Mouse (Mus musculus): ENCODE measurements around the gene Icam4. TPM values are rescaled to one million over a fixed set of nuclear protein-coding genes. Genes with fewer than 3 reads are reported as not detected.
A peak's percentile ranks its signal among the peaks of the same experiment; 100 is the strongest.
"Not testable (repeated sequence)": the region's sequence is repeated elsewhere in the genome, so short reads cannot be mapped to it uniquely, and the experiment has no call there.

Gene Icam4
- polyA plus RNA-seq, 2 experiments from 2014 or later, result 2.7 to 3.5 TPM

- ATAC-seq, result no peak
Observed at GRCm38 (mm10) chr9:21035586-21035985, 6.4 kb downstream of the Icam4 start.

GRCm38 (mm10) chr9:21036161-21036560, 7.0 kb downstream of the Icam4 start:
- no peak for ATAC-seq

DNA sequence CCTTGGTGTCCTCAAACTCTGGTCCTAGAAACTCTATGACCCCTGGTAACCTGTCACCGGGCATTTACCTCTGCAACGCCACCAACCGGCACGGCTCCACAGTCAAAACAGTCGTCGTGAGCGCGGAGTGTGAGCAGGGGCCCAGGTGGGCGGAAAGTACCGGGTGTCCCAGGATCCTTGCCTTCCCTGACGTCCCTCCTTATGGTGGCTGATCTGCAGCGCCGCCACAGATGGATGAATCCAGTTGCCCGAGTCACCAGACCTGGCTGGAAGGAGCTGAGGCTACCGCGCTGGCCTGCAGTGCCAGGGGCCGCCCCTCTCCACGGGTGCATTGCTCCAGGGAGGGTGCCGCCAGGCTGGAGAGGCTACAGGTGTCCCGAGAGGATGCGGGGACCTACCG, 7.5 kb downstream of the Icam4 start:
- no peak for ATAC-seq

DNA sequence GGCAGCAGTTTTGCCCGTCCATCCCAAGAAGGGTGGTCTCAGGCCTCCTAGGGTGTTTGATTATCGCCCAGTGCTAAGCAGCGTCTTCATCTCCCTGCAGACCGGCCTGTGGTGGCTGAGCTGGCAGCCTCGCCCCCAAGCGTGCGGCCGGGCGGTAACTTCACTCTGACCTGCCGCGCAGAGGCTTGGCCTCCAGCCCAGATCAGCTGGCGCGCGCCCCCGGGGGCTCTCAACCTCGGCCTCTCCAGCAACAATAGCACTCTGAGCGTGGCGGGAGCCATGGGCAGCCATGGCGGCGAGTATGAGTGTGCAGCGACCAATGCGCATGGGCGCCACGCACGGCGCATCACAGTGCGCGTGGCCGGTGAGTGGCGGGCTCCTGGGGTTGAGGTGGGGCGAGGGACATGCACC, 8.3 kb downstream of the Icam4 start:
- no peak for ATAC-seq

DNA sequence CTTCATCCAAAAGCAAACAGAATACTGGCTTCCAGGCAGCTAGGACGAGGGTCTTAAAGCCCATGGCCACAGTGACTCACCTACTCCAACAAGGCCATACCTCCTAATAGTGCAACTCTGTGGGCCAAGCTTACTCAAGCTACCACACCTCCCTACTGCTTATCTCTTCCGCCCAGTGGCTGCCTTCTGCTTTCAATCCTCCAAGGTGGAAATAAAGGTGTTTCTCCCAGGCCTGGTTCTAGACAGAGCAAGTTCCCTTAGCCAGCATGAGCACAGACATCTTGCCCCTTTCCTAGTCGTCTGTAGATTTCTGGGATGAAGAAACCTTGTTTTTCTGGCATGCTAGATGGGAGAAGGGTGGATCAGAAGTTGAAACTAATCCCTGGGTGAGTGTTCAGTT, 10.6 kb downstream of the Icam4 start:
- no peak for ATAC-seq

DNA sequence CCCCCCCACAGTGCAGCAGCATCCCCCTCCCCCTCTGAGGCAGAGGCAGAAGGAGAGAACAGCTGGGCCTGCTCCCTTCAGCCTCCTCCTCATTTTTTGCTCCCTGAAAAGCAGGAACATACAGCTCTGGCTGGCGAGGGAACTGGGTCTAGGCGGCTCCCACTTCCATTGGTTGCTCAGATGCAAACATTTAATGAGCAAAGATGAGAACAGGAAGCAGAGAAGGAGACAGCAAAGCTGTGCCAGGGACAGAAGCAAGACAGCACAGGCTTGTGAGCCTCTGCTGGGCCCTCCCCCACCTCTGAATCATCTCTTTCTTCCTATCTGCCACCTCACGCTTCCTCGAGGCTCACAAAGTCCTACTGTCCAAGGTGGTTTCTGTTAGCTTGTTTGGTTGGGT, 12.1 kb downstream of the Icam4 start:
- ATAC-seq, result no peak

DNA sequence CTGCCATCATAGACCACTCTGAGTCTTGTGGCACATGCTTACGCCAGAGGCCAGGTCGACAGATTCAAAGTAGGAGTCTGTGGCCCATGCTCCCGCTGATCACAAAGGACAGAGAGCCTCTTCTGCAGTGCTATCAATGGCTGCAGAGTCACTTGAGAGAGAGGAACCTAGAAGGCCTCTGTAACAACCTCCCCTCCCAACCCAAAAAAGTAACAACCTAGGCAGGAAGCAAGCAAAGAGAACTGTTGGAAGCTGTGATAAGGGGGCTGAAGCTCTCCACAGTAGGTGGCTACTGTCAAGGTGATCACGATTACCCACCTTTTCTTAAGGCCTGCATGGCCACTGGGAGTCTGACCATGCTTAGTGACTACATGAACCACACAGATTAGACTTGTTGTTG, 14.4 kb downstream of the Icam4 start:
- ATAC-seq, result no peak

GRCm38 (mm10) chr9:21044785-21045184, 15.6 kb downstream of the Icam4 start:
- ATAC-seq, result not testable (repeated sequence)

- no peak for ATAC-seq
Observed at GRCm38 (mm10) chr9:21045235-21045634, 16.1 kb downstream of the Icam4 start.

DNA sequence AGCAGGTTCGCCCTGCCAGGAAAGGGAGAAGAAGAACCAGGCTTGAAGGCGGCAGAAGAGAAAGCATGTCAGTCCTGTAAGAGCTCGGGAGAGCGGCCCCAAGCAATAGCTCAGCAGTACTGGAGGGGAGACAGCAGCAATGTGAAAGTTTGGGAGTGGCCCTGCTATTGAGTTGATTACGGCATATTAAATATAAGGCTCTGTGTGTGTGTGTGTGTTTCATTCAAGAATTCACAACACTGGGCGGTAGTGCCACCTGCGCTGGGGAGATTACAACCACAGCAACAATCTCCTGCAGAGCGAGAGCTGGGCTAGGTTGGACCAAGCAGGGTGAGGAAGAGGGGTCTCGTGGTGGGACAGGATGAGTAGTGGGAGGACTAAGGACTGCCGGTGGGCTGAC, 22.4 kb downstream of the Icam4 start:
- no peak for ATAC-seq

- no peak for ATAC-seq
Observed at GRCm38 (mm10) chr9:21062928-21063327, 33.8 kb downstream of the Icam4 start.

DNA sequence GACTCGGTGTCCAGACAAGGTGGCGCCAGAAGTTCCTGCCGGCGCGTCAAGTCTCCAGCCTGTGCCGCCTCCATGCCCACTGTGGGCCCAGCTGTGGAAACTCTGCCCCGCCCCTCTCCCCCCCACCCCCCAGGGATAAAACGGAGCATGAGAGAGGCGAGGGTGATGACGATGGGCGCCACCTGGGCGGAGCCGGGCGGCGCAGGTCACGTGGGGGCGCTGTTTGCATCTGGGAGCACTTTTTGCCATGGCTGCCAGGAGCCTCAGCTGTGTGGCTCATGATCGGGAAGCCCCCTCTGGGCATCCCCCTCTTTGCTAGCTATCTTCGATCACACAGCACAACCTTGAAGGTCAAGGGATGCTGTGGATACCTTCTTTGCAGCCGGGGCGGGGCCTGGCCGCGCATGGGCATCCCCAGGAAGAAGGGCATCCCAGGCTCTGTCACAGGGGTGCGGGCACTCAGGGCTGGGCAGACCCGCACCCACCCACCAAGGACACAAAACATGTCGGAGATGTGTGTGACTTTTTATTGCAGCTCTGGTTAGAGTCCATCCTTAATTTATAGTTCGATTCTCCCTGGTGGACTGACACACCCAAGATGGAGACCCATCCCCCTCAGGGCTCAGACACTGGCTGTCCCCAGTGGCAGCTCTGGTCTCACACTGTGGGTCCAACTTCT, 38.0 kb downstream of the Icam4 start, which contains the start of gene Zglp1:
Zglp1 (minus strand) TSS at position 88 of the 679 bp plus-strand sequence.
- no peak for ATAC-seq

GRCm38 (mm10) chr9:21072641-21073040, 43.5 kb downstream of the Icam4 start:
- no peak for ATAC-seq

DNA sequence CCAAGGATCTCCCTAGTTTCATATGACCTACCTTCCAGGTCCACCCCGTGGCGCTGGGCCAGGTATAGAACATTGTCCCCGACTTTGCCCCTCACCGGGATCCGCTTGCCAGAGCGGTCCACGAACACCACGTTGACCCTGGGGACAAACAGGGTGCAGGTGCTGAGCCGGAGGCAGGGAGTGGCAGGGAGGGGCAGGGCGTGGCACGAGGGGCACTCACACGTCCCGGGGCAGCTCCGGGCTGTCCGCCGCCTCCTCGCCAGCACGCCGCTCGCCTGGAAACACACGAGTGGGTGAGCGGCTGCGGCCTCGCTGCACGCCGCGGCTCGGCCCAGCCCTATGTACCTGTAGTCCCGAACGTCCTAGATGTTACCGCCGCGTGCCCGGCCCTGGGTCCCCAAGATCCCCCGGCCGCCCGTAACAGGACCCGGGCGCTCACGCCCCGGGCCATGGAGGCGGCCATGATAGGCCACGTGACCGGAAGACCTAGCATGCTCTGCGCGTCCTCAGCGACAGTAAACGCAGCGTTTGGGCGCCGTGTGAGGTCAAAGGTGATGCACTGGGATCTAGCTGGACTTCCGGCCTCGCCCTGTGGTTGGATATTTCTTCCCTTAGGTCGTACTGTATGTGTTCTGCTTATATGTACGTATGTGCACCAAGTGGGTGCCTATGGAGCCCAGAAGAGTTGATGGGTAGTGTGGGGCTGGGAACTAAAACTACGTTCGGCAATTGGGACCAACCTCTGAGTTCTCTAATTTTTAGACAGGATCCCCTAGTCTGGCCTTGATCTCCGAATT, 44.1 kb downstream of the Icam4 start, which contains the start of the genes Gm49373 and Fdx1l:
Gm49373 (minus strand) TSS at position 53 of the 797 bp plus-strand sequence.
Fdx1l (minus strand) TSS at position 571 of the 797 bp plus-strand sequence.
- peak; percentile 98 for ATAC-seq

GRCm38 (mm10) chr9:21074173-21074572, 45.0 kb downstream of the Icam4 start:
- no peak for ATAC-seq

- ATAC-seq, result no peak
Observed at GRCm38 (mm10) chr9:21075625-21076024, 46.5 kb downstream of the Icam4 start.

Other genes with a start within 250 kb of the Icam4 start
- gene Col5a3, start 214.3 kb upstream of the Icam4 start, polyA plus RNA-seq (2017; shearing (Covaris generic)), result not detected
- gene Rdh8, start 210.9 kb upstream of the Icam4 start, polyA plus RNA-seq (2017; shearing (Covaris generic)), result not detected
- gene A230050P20Rik, start 160.7 kb upstream of the Icam4 start, polyA plus RNA-seq (2017; shearing (Covaris generic)), result 10 to 100 TPM; 13.8 to 24.3 TPM
- gene Angptl6, start 149.6 kb upstream of the Icam4 start, polyA plus RNA-seq (2017; shearing (Covaris generic)), result 1 to 10 TPM in 1 of 2 experiments, under 1 TPM in 1; 0.43 to 1.1 TPM
- 10 to 100 TPM; 24.1 to 36.4 TPM for gene Ppan, start 141.2 kb upstream of the Icam4 start, polyA plus RNA-seq (2017; shearing (Covaris generic))
- gene Eif3g, start 130.8 kb upstream of the Icam4 start, polyA plus RNA-seq (2017; shearing (Covaris generic)), result 100 to 1,000 TPM; 200 to 213 TPM
- 10 to 100 TPM; 43.0 to 75.2 TPM for gene Dnmt1, start 69.5 kb upstream of the Icam4 start, polyA plus RNA-seq (2017; shearing (Covaris generic))
- gene S1pr2, start 52.6 kb upstream of the Icam4 start, polyA plus RNA-seq (2017; shearing (Covaris generic)), result 1 to 10 TPM; 3.2 to 5.6 TPM
- gene Mrpl4, start 26.6 kb upstream of the Icam4 start, polyA plus RNA-seq (2017; shearing (Covaris generic)), result 100 to 1,000 TPM in 1 of 2 experiments, 10 to 100 TPM in 1; 94.9 to 122 TPM
- gene Icam1, start 13.4 kb upstream of the Icam4 start, polyA plus RNA-seq (2017; shearing (Covaris generic)), result 100 to 1,000 TPM in 1 of 2 experiments, 10 to 100 TPM in 1; 66.8 to 106 TPM
- under 1 TPM in 1 of 2 experiments, not detected in 1; 0.20 TPM for gene Icam5, start 2.7 kb downstream of the Icam4 start, polyA plus RNA-seq (2017; shearing (Covaris generic))
- 1 to 10 TPM in 1 of 2 experiments, not detected in 1; 1.4 TPM for gene Zglp1, start 37.7 kb downstream of the Icam4 start, polyA plus RNA-seq (2017; shearing (Covaris generic))
- under 1 TPM in 1 of 2 experiments, not detected in 1; 0.75 TPM for gene Gm49373, start 43.7 kb downstream of the Icam4 start, polyA plus RNA-seq (2017; shearing (Covaris generic))
- gene Fdx1l, start 44.2 kb downstream of the Icam4 start, polyA plus RNA-seq (2017; shearing (Covaris generic)), result 10 to 100 TPM; 13.9 to 16.5 TPM
- 1 to 10 TPM in 1 of 2 experiments, under 1 TPM in 1; 0.20 to 2.9 TPM for gene Gm38431, start 62.6 kb downstream of the Icam4 start, polyA plus RNA-seq (2017; shearing (Covaris generic))
- 10 to 100 TPM; 18.5 to 21.1 TPM for gene Raver1, start 62.6 kb downstream of the Icam4 start, polyA plus RNA-seq (2017; shearing (Covaris generic))
- 10 to 100 TPM; 35.2 to 77.5 TPM for gene Tyk2, start 101.9 kb downstream of the Icam4 start, polyA plus RNA-seq (2017; shearing (Covaris generic))
- 100 to 1,000 TPM; 100 to 115 TPM for gene Cdc37, start 120.6 kb downstream of the Icam4 start, polyA plus RNA-seq (2017; shearing (Covaris generic))
- 1 to 10 TPM in 1 of 2 experiments, under 1 TPM in 1; 0.67 to 1.3 TPM for gene Pde4a, start 136.3 kb downstream of the Icam4 start, polyA plus RNA-seq (2017; shearing (Covaris generic))
- gene Keap1, start 210.0 kb downstream of the Icam4 start, polyA plus RNA-seq (2017; shearing (Covaris generic)), result 10 to 100 TPM; 20.1 to 43.4 TPM
- under 1 TPM in 1 of 2 experiments, not detected in 1; 0.12 TPM for gene S1pr5, start 219.1 kb downstream of the Icam4 start, polyA plus RNA-seq (2017; shearing (Covaris generic))
- 10 to 100 TPM; 25.3 to 29.8 TPM for gene Atg4d, start 235.9 kb downstream of the Icam4 start, polyA plus RNA-seq (2017; shearing (Covaris generic))